Mouse (Mus musculus) left cerebral cortex, adult 2 months (tissue): ENCODE results near the gene Rps16. TPM values are rescaled to one million over a fixed set of nuclear protein-coding genes. Genes with fewer than 3 reads are reported as not detected.

Experiments used
- DNase-seq, 2 experiments: peaks; one replicate each; pipeline ENCODE4 v3.0.0; 2021 to 2022; ENCODE audit warnings: low spot score in 2 of 2, mixed read lengths in 1 of 2; ENCODE audit errors: extremely low spot score in 1 of 2
- H3K27ac ChIP-seq: fragments of 200-600 bp; 2 replicates; pipeline ENCODE4 v1.8.1; 2022
- H3K4me3 ChIP-seq: fragments of 200-600 bp; 2 replicates; pipeline ENCODE4 v1.8.1; 2022
- CTCF ChIP-seq: fragments of 200-600 bp; IDR thresholded peaks from 2 replicates; pipeline ENCODE4 v1.8.1; 2022; ENCODE audit warnings: antibody characterized with exemption, mild to moderate bottlenecking, moderate library complexity
- intact Hi-C: fragments of 180-260 bp; cut with DNase I; formaldehyde crosslinking; loops from one replicate; pipeline ENCODE4 v1.15.1; 2025
- total RNA-seq, 2 experiments: library from RNA; stranded (reverse); gene quantifications; 2 replicates each; pipeline ENCODE4 v1.2.3; 2021

Rps16 gene
- total RNA-seq, 2 experiments from 2014 or later = 440 to 450 TPM

GRCm38 (mm10) chr7:28377190-28378065 is 27.0 kb downstream of the Rps16 start:
- Histone ChIP-seq H3K4me3 (peak overlapping the region; percentile 54), H3K27ac (peak overlapping the region; percentile 91; the same call in 1 of the 2 replicates)
- no peak for DNase-seq
- TF ChIP-seq CTCF = no peak
- intact Hi-C loops = no loop called here

DNA sequence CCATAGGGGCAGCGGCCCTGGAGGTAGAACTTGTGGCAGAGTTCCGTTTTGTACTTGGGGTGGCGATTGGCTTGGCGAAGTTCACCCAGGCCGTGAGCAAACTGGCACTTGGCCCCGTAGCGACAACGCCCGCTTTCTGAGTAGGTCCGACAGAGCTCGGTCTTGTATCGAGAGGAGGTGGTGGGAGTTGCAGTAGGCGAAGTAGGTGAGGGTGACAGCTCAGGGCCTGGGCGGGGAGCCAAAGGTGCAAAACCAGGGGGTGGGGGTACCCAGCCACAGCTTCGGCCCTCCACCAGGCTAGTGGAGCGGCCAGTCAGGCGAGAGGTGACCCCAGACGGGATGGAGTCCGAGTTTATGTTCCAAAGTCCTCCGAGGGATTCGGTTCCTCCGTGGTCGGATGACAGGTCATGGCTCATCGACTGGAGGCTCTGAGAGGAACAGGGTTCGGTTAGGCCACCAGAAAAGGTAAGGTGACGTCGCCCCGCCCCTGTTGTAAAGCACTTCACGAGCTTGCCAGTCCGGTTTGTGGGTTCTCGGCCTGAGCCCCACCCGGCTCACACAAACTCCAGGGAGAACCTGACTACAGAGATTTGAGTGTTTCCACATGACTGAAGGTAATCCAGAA is 27.7 kb downstream of the Rps16 start:
- Histone ChIP-seq H3K27ac (peak overlapping the region; percentile 91), H3K4me3 (peak overlapping the region; percentile 54)
- no peak for DNase-seq
- no peak for TF ChIP-seq CTCF
- intact Hi-C loops = no loop called here

DNA sequence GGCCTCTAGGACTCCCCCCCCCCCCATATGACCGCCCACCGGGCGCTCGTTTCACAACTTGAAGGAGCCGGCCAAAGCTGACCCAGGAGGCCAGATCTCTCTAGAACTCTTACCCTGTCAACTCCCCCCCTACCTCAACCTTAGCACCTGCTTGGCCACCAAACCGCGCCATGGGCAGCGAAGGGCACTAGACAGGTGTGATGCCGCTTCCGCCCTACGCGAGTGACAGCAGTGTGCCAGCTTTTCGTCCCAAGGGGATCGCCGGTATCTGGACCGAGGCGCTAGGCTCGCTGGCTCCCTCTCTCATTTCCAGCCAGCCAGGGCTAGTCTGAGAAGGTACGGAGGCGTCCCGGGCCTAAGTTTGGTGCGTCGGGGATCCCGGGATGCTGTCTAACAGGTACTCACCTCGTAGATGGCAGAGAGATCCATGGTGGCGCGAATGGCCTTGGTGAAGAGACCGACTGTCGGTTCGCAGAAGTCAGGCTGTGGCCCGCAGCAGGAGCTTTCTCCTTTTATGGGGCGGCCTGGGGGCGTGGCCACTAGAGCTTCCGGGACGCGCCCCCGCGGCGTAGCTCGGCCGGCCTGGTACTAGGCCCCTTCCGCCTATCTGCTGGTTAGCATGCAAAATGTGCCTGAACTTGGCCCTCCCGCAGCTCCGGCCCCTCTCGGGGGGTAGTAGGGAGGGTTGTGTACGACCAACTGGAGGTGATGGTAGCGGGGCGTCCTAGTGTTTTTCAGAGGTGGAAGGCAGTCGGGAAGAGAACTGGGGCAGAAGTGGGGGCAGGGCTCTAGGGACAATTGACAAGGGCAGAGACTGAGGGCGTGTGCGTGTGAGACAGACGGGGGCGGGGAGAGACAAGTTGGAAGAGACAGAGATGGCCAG is 28.6 kb downstream of the Rps16 start:
- peak overlapping the region; percentile 54 for H3K4me3 ChIP-seq
- intact Hi-C loops = no loop called here
- peak overlapping the region; percentile 84 for H3K27ac ChIP-seq
- TF ChIP-seq CTCF = no peak
- DNase-seq = peak; percentile 78 to 82

DNA sequence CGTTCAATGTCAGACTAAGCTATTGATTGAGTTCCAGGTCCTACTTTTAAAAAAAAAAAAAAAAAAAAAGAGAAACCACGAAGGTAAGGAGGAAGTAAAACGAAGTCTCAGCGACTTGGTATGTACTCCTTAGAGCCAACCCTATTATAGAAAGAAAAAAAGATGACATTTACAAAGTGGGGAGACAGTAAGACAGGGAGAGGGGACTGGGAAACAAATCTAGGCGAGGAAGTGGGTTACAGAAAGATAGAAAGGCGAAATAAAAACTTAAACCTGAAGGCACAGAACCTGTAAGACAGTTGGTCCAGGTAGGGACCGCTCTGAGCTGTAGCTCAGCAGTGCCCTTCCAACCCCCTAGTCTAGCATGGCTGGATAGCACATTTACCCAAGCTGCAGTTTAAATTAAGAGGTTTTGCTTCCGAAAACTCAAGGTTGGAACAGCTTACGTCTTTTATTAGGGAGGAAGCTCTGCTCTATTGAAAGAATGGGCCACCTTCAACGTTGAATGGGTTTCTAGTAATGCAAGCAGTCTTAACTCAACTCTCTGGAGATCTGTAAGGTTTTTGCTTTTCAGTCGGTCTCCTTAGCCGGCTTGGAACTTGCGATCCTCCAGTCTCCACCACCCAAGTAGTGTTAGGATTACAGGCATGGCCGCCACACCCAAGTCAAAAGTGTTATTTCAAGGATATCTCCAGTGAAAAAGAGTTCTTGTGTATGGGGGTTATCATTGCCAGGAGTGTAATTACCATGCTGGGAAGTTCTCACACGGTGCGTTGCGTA is 30.0 kb downstream of the Rps16 start, which contains the start of gene Zfp36:
Gene Zfp36, minus strand, starts transcription at position 17 of the 780 bp plus-strand sequence.
- Histone ChIP-seq H3K4me3 (peak within 1 kb of the TSS; percentile 54), H3K27ac (peak within 1 kb of the TSS; percentile 91)
- TF ChIP-seq CTCF = no peak
- DNase-seq = no peak
- intact Hi-C loops = no loop called here

DNA sequence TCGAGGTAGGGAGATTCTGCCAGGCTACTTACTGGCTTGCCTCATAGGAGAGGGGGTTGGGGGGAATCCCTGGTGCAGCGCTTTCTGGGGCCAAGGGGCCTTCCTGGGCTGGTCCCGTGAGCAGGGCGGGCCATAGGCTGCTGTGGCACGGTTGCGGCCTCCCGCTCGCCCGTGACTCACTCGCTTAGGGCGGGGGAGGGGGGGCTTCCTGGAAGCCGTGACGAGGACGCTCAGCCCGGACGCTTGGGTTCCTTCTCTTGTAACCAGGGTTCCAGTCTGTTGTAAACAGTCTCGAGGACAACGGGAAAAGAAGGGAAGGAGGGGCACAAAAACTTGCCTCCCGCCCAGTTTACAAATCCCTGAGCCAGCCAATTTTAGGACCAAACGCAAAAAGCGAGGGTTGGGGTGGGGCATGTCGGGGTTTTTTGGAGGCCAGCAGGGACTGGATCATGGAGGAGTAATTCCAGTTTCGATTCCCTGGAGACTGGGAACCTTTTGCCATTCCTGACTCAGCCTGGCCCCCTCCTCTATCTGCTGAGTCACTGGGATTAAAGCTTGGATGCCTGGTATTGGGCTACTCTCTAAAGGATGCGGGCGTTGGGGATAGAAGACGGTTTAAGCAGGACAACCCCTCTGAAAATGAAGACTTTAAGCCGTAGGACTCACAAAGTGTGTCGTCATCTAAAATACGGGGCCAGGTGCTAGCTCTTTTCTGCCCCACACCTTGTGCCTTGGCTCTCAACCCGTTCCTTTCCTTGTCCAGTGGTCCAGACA is 30.8 kb downstream of the Rps16 start:
- no peak for DNase-seq
- intact Hi-C loops = no loop called here
- H3K4me3 ChIP-seq = peak overlapping the region; percentile 36
- H3K27ac ChIP-seq = peak overlapping the region; percentile 91
- TF ChIP-seq CTCF = no peak

DNA sequence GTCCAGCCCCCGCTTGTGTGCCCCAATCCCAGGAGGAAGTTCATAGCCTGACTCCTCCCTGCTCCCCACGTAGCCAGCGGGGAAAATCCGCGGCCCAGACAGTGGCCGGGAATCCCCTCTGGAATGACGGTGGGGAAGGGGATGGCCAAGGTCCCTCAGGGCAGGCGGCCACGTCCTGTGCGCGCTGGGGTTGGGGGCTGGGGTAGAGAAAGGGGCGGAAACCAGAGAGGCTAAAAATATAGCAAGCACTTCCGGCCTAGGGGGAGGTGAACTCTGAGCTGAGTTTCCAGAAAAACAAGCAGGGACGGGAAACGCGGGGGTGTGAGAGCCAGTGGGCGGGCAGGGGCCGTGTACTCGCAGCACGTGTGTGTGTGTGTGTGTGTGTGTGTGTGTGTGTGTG is 31.5 kb downstream of the Rps16 start:
- Histone ChIP-seq H3K27ac (peak overlapping the region; percentile 91), H3K4me3 (peak overlapping the region; percentile 36)
- no peak for TF ChIP-seq CTCF
- intact Hi-C loops = no loop called here
- DNase-seq = peak; percentile 43 to 50

- Histone ChIP-seq H3K4me3 (no peak overlapping the region), H3K27ac (peak overlapping the region; percentile 75)
- DNase-seq = no peak
- intact Hi-C loops = no loop called here
- TF ChIP-seq CTCF = no peak
Measured at GRCm38 (mm10) chr7:28382347-28382951, 32.0 kb downstream of the Rps16 start.

- peak; percentile 51 to 56 for DNase-seq
- TF ChIP-seq CTCF = no peak
- intact Hi-C loops = no loop called here
- H3K4me3 ChIP-seq = no peak overlapping the region
- H3K27ac ChIP-seq = peak overlapping the region; percentile 75
Measured at GRCm38 (mm10) chr7:28382981-28383396, 32.5 kb downstream of the Rps16 start.

GRCm38 (mm10) chr7:28383606-28384005 is 33.2 kb downstream of the Rps16 start:
- TF ChIP-seq CTCF = no peak
- intact Hi-C loops = no loop called here
- no peak for DNase-seq
- Histone ChIP-seq H3K4me3 (no peak overlapping the region), H3K27ac (peak overlapping the region; percentile 75)

- DNase-seq = no peak
- Histone ChIP-seq H3K27ac (no peak overlapping the region), H3K4me3 (no peak overlapping the region)
- TF ChIP-seq CTCF = no peak
- intact Hi-C loops = no loop called here
Measured at GRCm38 (mm10) chr7:28384162-28384561, 33.7 kb downstream of the Rps16 start.
